Mouse (Mus musculus) adipocyte (in vitro differentiated cells): ENCODE results near the gene G530012D18Rik.
"Not testable (repeated sequence)": the region's sequence is repeated elsewhere in the genome, so short reads cannot be mapped to it uniquely, and the experiment has no call there.

Source experiments
- DNase-seq: peaks from one replicate; pipeline ENCODE4 v3.0.0-alpha.2; 2016; ENCODE audit warnings: low spot score

Gene G530012D18Rik

GRCm38 (mm10) chr1:85615819-85616218 is 40.3 kb downstream of the G530012D18Rik start:
- DNase-seq: not testable (repeated sequence)

GRCm38 (mm10) chr1:85617161-85617560 is 41.7 kb downstream of the G530012D18Rik start:
- not testable (repeated sequence) for DNase-seq

- not testable (repeated sequence) for DNase-seq
Observed at GRCm38 (mm10) chr1:85618689-85619088, 43.2 kb downstream of the G530012D18Rik start.
